Mouse (Mus musculus) layer of hippocampus, adult 9-10 months (tissue): ENCODE measurements around the gene Hoxa10.

Experiments used
- DNase-seq: peaks from one replicate; pipeline ENCODE4 v3.0.0; 2022; ENCODE audit warnings: low spot score

The Hoxa10 gene

DNA sequence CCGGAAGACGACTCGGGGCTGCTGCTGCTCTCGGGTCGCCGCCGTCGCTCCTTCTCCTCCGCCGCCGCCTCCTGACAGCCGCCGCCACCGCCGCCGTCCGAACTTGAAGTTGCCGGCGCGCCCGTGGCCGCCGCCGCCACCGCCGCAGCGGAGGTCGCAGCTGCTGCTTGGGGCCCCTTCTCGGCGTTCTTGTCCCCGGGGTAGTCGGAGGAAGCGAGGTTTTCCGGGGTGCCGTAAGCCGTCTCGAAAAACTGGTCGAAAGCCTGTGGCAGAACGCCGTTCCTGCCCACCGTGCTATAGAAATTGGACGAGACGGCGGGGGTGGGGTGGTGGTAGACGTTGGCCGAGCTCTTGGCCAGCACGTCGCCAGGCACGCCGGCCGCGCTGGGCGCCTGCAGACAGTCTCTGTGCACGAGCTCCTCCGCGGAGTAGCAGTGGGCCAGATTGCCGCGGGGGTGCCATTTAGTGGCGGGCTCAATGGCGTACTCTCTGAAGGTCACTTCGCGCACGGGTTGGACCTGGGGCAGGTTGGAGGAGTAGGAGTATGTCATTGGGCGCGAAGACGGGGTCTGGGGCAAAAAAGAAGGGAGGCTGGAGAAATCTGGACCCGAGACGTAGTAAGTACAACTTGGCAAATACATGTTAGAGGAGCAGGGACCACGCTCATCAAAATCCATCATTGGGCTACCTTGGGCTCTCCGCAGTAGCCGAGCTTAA is 4.5 kb upstream of the Hoxa10 start:
- no peak for DNase-seq

DNA sequence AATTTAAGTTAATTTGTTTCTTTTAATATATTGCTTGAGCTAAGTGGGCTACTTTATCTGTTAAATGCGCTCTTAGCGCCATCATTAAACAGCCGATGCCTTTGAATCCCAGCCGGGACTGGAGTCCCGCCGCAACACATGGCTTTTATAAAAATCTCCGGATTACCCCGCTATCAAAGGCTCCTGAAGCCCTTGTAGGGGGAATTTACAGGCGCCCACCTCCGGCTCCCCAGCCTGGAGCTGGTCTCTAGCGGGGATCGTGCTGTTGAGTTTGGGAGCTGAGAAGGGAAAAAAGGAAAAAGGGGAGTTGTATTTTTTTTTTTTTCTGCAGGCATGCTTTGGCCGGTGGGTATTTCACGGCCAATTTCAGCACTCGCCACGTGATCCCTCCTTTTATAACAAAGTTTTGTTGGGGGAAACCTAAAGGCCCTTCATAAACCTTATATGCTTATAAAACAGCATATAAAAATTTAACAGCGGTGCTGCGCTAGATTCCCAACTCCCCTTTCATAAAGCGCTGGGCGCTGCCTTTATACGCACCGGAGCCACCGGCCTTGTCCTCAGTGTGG is 3.9 kb upstream of the Hoxa10 start:
- no peak for DNase-seq

DNA sequence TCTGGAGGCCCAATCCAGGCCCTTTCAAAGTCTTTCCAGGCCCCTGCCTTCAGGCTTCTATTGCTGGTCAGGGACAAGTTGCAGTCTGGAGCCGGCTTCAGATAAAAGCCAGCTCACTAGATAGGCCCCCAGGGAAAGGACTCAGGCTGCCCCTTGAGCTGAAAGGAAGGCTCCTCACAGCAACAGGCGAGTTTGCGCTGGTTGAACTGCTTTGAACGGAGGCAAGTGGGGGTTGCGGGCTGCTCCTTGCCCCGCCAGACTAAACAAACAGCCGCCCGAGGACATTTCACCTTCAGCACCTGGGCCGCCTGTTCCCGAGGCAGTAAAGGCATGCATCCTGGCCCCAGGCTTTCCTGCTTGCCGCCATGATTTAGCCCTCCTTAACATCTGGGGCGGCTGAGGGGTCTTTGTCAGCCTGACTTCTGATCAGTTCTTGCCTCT is 3.0 kb upstream of the Hoxa10 start:
- no peak for DNase-seq

DNA sequence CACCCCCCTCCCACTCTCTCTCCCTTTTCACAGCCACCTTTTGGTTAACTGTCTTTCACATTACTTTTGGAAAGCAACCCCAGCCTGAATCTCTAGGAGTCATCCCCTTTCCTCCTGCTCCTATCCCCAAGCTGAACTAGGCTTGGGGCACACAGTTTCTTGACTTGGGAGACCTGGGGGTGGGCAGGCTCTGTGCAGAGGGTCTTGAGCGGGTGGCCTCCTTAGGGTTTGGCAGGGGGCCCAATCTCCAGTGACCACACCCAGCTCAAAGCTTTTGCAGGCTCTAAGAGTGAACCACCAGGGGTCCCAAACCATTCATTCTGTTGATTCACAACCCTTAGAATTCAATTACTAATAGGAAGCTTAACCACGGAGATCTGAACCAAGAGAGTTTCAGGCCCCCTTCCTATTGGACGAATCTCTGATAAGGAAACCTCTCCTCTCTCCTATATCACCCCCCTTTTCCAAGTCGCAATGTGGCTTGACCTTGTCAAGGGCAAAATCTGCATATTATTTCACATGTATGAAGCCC is 2.2 kb upstream of the Hoxa10 start:
- no peak for DNase-seq

DNA sequence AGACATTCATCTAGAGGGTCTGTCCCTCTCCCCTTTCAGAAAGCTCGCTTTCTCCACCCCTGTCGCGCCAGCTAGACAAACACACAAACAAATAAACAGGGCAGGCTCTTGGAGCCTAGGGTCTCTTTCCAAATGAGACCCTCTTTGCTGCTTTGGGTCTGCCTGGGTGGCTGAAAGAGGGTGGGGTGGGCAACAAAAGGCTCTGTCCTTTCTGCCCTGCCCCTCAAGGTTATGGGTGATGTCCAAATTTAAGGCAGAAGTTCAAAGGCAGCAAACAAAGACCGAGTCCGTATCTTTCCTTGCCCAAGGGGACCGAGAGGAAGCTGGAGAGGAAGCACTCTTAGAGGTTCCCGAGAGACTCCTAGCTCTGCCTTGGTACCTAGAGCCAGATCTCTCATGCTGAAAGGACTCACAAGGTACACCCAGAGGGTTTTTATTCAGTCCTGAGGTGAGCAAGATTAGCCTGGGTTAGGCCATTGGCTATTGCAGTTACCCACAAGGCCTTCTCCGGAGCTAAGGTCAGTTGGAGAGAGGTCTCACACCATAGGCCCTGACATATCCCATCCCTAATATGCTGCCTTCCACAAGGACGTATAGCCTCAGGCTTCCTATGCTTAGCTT is 457 bp upstream of the Hoxa10 start:
- no peak for DNase-seq

DNA sequence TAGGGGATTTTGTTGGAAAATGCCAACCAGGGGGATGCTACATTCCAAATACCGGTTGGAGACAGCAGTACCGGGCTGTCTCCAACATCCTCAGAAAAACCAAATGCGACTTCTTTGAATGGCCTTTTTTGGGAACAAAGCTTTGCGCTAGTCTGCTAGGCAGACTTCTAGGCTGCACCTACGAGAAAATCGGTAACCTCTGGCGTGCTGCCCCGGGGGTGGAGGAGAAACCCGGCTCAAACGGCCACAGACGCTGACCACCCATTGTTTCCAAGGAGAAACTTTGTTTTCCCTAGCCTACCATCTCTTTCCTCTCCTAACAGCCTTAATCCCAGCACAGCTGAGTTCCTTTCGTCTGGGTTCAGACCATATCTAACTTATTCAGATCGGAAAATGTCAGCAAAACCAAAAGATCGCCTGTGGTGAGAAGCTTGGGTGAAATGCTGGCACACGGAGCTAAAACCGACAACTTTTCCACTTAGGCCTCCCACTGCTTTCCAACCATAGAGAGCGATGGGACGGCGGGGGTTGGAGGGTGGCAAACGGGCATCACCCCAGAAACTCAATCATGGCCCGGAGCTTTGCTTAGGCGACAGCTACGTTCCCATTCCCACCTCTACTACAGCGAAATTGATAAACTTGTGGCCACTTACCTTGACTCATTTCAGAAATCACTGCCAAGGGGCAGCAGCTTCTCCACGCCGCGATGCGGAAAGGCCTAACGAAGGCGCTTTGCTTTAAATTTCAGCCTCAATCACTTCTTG is 847 bp downstream of the Hoxa10 start:
- DNase-seq: no peak

DNA sequence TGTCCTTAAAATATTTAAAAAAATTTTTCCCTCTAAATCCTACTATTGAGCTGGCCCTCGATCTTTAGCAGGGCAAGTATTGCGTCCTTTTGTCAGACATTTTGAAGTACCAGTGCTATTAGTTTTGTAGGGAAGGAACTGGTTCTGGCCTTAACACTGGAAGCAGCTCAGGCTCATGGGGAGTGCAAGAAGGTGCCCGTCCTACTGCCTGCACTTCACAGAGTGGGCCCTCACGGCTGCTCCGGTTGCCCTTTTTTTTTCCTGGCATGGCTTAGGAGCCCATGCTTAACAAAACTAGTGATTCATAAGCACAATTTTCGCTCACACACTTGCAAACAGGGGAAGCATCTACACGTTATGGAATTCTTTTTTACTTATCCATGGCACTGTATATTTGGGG is 1.7 kb downstream of the Hoxa10 start:
- DNase-seq: no peak

DNA sequence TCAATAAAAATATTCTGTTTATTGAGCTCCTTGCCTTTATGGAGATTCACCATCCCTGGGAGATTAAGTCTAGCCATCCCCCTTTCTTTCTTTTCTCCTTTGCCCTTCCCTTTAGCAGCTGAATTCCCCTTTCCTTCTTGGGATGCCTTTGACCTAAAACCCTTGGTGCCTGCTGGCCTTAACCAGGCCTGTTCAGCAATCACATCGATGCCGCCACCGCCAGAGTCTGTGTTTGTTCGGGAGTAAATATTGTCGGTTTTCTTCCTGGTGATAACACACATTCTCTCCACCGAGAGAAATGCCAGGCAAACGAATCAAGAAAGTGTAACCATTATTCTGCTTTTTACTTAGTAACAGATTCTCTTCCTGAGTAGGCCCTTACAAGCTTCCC is 2.5 kb downstream of the Hoxa10 start:
- DNase-seq: no peak

DNA sequence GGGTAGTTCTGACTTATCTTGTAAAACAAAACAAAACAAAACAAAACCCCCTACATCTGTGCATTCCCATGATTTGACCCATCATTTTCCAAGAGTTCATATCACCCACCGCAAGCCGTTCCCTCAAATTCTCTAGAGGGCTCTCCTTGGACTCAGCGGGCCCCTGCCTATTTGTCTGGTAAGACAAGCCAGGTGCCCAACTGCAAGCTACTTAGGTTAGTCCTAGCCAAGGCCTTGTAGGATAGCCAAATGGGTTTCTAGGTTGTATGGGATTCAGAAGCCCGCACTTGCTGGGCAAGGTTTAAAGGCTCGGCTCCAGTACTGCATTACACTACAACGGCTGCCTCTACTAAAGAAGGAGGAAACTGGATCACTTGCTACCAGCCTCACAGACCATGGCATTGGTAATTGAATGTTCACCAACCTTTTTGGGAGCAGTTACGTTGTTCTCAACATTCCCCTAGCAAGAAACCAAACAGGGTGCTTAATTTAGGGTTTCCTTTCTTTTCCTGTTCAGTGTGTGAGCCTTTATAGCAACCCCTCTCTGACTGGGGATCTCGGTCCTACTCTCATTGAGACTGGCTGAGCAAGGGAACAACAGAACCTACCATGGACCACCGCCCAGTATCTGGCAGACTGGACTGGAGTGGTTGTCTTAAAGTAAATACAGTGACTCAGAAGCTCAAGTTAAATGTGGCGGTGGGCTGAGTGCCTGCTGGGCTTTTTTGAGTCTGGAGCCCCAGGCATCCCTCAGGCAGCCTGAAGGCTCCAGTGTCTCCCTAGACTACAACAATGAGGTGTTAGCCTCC is 3.1 kb downstream of the Hoxa10 start:
- no peak for DNase-seq

DNA sequence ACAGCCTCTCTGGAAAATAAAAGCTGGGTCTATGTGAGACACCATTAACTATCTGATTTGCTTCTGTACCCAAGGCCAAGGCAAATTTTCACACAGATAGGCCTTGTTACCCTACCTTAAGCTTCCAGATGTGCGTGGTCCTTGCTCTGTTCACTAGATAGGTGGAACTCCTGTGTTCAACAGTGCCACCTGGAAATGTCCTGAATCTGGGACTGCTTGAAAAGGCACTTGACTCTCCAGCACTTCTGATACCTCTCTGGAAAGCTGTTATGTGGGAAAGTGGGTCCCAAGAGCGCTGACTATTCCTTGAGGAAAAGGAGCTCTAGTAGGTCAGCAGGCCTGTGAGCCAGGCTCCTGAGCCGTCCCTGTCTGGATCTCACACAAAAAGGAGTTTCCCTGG is 3.8 kb downstream of the Hoxa10 start:
- no peak for DNase-seq

DNA sequence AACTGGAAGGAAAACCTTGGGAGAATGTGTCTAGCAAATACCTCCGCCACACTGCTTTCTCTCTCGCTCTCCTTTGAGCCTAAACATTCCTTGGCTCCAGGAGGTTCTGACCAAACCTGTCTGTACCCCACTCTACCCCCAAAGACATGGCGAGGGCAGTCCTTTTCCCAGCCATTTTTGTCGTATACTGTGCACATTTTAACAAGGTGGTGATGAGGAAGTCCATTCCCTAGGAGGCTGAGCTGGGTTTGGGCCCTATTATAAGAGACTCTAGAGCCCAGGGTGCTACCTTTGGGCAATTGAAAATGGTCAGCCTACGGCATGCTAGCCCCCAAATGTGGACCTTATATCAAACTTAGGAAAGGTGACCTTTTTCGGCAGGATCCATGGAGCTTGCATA is 4.8 kb downstream of the Hoxa10 start:
- no peak for DNase-seq

DNA sequence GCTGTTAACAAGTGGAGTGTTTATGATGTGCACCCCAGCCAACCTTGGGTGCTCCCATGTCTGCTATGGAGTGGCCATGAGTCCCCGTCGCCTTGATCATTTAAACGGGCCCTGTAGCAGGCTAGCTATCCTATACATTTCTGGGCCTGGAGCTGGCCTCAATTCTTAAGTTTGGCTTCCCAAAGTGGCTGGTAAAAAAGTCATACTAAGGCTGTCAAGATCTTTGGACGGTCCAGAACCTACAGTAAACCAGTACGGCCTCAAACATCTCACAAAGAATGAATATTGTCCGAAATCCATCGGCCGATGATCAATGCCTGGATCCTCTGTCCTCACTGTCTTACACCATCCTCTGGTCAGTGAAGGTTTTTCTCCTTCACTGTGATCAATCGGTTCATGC is 5.4 kb downstream of the Hoxa10 start:
- no peak for DNase-seq

DNA sequence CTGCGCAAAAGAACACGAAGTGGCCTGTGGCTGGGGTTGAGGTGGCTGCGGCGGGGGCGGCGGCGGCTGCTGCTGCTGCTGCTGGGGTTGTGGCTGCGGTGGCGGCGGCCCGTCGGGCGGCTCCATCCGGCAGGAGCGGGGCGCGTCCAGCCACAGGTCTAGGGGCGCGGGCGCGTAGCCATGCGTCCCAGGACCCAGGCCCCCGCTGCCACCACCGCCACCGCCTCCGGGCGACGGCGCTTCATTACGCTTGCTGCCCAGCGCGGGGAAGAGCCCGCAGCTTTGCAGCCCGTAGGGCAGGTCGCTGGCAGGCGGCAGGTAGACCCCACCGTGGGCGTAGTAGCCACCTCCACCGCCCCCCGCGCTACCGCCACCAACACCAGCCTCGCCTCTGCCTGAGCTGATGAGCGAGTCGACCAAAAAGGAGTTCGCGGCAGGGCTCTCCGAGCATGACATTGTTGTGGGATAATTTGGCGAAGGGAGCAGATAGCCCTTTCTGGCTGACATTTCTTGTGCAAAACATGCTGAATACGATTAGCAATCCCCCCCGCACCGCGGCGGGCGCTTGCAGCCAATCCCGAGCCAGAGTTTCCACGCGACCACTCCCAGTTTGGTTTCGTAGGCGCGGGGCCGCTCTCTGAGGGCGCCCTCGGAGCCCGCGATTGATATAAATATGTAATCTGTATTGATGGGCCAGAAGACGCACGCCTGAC is 6.1 kb downstream of the Hoxa10 start:
- no peak for DNase-seq

DNA sequence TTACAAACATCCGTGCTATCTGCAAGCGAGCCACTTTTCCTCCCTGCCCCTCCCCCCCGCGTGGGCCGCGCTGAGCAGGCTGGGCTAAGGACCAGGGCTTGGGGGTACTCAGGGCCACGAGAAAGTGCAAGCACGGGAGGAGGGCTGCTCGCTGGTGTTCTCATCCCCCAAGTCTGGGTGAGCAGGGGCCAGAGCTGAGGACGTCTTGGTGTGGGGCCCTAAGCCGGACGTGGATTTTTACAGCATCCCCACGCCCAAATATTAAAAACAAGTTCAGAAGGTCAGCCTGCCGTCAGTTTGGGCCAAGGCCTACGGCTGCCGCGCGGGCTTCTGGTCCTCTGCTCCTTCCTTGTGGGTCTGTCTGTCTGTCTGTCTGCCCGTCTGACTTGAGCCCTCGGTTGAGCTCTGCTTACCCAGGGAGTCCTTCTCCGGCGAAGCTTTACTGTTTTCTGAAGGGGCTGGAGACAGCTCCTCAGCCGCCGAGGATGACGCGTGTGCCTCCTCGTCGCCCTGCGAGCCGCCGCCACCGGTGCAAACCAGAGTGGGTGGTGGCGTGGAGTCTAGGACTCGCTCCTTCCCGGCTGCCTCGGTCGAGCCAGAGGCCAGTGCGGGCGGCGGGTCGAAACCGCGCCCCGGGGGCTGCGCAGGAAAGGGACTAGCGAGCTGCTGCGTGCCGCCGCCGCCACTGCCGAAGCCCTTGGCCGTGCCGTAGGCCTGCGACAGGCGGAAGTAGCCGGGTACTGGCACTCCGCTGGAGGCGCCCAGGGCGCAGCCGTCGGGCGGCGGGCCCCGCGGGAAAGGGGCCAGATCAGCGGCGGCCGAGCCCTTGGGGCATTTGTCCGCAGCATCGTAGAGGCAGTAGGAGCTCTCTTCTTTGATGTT is 6.9 kb downstream of the Hoxa10 start:
- DNase-seq: no peak

DNA sequence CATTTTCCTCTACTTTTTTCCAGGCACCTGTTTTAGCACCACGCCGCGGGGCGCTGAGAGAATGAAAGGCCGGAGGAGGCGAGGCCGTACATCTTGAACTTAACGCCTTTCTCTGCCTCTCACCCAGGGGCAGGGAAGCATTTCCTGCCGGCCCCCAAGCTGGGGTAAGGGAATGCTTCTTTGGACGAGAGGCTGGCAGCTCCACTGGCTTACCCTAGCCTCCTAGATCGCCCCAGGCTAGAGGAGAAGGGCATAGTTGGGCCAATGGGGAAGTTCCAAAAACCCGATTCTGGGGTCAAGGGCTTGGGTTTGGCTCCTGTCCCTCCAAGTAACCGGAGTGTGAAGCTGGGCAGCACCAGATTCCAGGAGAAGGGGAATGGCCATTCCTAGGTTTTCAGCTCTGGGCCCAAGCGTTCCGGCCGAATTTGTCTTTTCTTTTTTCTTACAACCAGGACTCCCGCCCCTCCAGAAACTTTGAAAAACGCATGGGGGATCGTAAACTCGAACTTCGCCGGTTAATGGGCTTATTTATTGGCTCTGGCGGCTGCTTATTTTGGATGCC is 7.6 kb downstream of the Hoxa10 start:
- no peak for DNase-seq

DNA sequence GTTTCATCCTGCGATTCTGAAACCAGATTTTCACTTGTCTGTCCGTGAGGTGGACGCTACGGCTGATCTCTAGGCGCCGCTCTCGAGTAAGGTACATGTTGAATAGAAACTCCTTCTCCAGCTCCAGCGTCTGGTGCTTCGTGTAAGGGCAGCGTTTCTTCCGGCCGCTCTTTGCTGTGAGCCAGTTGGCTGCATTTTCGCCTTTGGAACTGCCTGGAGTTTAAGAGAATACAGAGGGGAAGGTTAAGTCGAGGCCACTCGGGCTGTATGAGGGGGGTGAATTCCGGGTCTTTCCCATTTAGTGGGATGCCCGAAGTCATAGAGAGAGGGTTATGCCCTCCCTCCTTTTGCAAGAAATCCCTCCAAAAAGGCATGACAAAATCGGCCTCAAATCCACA is 8.1 kb downstream of the Hoxa10 start:
- DNase-seq: no peak

DNA sequence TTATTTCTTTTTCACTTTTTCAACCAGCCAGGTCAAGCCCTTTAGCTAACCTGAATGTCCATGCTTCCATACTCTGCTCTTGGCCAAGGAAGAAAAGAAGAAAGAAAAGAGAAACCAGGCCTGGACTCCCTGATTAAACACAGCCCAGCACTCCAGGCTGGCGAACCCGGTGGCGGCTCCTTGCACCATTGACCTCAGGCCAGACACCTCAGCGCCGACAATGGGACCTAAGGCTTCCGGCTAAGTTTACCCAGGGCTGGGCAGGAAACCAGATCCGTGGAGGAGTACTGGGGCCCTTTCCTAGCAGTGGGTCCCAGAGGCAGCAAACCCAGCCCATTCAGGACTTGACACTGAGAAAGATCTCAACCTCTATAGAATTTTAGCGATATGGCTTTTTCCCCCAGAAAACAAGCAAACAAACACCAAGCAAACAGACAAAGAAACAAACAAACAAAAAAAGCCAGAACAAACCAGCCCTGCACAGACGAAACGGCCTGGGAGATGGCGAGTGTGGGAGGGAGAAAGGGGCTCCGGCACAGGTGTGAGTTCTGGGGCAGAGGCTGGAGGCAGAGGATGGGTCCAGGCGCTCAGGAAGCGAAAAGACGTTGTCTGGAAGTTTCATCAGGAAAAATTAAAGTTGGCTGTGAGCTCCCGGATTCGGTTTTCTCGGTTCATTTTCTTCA is 8.6 kb downstream of the Hoxa10 start:
- no peak for DNase-seq

DNA sequence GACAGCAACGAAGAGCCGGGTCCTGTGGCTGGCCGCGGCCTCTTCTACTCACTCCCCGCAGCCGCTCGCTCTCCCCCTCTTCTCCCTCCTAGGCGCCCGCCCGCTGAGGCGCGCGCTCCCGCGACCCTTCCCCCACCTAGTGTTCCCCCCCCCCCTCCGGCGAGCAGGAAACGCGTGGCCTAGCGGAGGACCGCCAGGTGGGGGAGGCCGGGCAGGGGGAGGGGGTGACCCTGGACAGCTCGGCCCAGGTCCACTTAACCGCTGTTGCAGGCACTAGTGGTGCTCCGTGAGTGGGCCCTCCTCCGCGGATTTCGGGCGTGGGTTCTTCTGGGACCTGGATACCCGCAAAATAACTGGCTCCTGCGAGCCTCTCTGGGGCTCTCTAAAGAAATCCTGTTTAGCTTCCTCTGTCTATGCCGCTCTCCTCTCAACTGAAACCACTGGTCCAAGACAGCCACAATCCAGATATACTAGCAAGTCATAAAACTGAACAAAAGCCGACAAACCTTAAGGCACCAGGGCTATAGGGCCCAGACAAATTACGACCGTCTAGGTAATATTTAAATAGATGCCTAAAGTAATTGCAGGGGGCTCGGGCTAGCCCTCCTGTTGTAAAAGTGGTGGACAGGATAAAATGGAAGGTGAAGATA is 10.0 kb downstream of the Hoxa10 start, which contains the start of gene Hoxa9:
Gene Hoxa9 (minus strand): TSS at position 574 of the 650 bp plus-strand sequence.
- no peak for DNase-seq
